Mouse (Mus musculus) cerebellum, postnatal 10 days (tissue): ENCODE results near the gene Aasdh.

Experiments used
- DNase-seq, 2 experiments: peaks; one replicate each; pipeline ENCODE4 v3.0.0; 2021; ENCODE audit warnings: mixed read lengths in 2 of 2

The Aasdh gene

GRCm38 (mm10) chr5:76839786-76840185 is 65.5 kb downstream of the Aasdh start:
- no peak for DNase-seq

- DNase-seq: no peak
Observed at GRCm38 (mm10) chr5:76837018-76837417, 68.3 kb downstream of the Aasdh start.

- DNase-seq: no peak
Observed at GRCm38 (mm10) chr5:76832529-76833210, 72.6 kb downstream of the Aasdh start.

GRCm38 (mm10) chr5:76828527-76829240 is 76.6 kb downstream of the Aasdh start:
- peak in 1 of 2 experiments; percentile 40 for DNase-seq
